Mouse (Mus musculus) gastrocnemius, adult 2 months (tissue): ENCODE measurements around the gene Dcpp2. TPM values are rescaled to one million over a fixed set of nuclear protein-coding genes. Genes with fewer than 3 reads are reported as not detected.
"Not testable (repeated sequence)": the region's sequence is repeated elsewhere in the genome, so short reads cannot be mapped to it uniquely, and the experiment has no call there.

Experiments used
- DNase-seq: peaks from one replicate; pipeline ENCODE4 v3.0.0; 2022
- H3K27ac ChIP-seq: fragments of 200-600 bp; 2 replicates; pipeline ENCODE4 v1.8.1; 2022; ENCODE audit warnings: mild to moderate bottlenecking
- H3K4me3 ChIP-seq: fragments of 200-600 bp; 2 replicates; pipeline ENCODE4 v1.8.1; 2022; ENCODE audit warnings: mild to moderate bottlenecking, moderate library complexity
- CTCF ChIP-seq: fragments of 200-600 bp; IDR thresholded peaks from 2 replicates; pipeline ENCODE4 v1.8.1; 2022; ENCODE audit warnings: antibody characterized with exemption, mild to moderate bottlenecking, moderate library complexity
- intact Hi-C: fragments of 180-260 bp; cut with DNase I; formaldehyde crosslinking; loops from one replicate; pipeline ENCODE4 v1.15.1; 2025
- long read RNA-seq, 2 experiments: library from polyadenylated mRNA; stranded (forward); transcript quantifications; one replicate each; pipeline ENCODE4 v2.0.0; 2021
- total RNA-seq, 2 experiments: library from RNA; stranded (reverse); gene quantifications; 2 replicates each; pipeline ENCODE4 v1.2.3; 2021

Gene Dcpp2
- total RNA-seq = not detected
- long read RNA-seq, experiment 1 = 0 reads
- long read RNA-seq, experiment 2 = 0 reads

GRCm38 (mm10) chr17:23880576-23880975 lies at the start of gene Dcpp2, which contains the start of gene Dcpp1:
Gene Dcpp2, plus strand, starts transcription at chr17:23880880.
Gene Dcpp1, plus strand, starts transcription at chr17:23880876.
- H3K4me3 ChIP-seq, intact Hi-C loops, DNase-seq, H3K27ac ChIP-seq: not testable (repeated sequence)

- DNase-seq = no peak
- no peak overlapping the region for H3K4me3 ChIP-seq
- no peak overlapping the region for H3K27ac ChIP-seq
- intact Hi-C loops = loop anchor here (5.0 kb wide), 1 partner anchor 39 kb away; the partner anchor contains the start of gene Srrm2
- TF ChIP-seq CTCF = no peak
Observed at GRCm38 (mm10) chr17:23831201-23831600, 49.5 kb upstream of the Dcpp2 start.

GRCm38 (mm10) chr17:23836006-23836575 lies 44.6 kb upstream of the Dcpp2 start, which contains the start of gene Prss33:
Gene Prss33, minus strand, starts transcription at chr17:23836056.
- peak; percentile 3 for DNase-seq
- intact Hi-C loops = no loop called here
- no peak for TF ChIP-seq CTCF
- H3K4me3 ChIP-seq = no peak within 1 kb of the TSS
- no peak within 1 kb of the TSS for H3K27ac ChIP-seq

- peak; percentile 28 for DNase-seq
- intact Hi-C loops = no loop called here
Observed at GRCm38 (mm10) chr17:23841145-23841544, 39.5 kb upstream of the Dcpp2 start.

GRCm38 (mm10) chr17:23843141-23843811 lies 37.4 kb upstream of the Dcpp2 start:
- Histone ChIP-seq H3K27ac (no peak overlapping the region), H3K4me3 (no peak overlapping the region)
- no peak for DNase-seq
- TF ChIP-seq CTCF = peak; percentile 41
- intact Hi-C loops = loop anchor here (2.0 kb wide), 1 partner anchor 94 kb away; no protein-coding TSS in a partner anchor

More at GRCm38 (mm10) chr17:23841145-23841544, 39.5 kb upstream of the Dcpp2 start:
- no peak overlapping the region for H3K27ac ChIP-seq
- TF ChIP-seq CTCF = peak; percentile 88
- H3K4me3 ChIP-seq = no peak overlapping the region

GRCm38 (mm10) chr17:23843812-23844273 lies 36.8 kb upstream of the Dcpp2 start, which contains the start of the genes Prss32 and Prss41:
Gene Prss32, plus strand, starts transcription at chr17:23843855.
Gene Prss41, minus strand, starts transcription at chr17:23844172.
- DNase-seq = peak; percentile 73
- intact Hi-C loops = loop anchor here (2.0 kb wide), 2 partner anchors 69 to 95 kb away; no protein-coding TSS in a partner anchor
- Histone ChIP-seq H3K27ac (no peak within 1 kb of the TSS), H3K4me3 (peak within 1 kb of the TSS; percentile 52)
- peak; percentile 78 for TF ChIP-seq CTCF

GRCm38 (mm10) chr17:23850028-23850427 lies 30.7 kb upstream of the Dcpp2 start:
- DNase-seq = no peak

GRCm38 (mm10) chr17:23850853-23851749 lies 29.6 kb upstream of the Dcpp2 start:
- peak; percentile 88 for TF ChIP-seq CTCF
- H3K27ac ChIP-seq = no peak overlapping the region
- peak; percentile 65 for DNase-seq
- no peak overlapping the region for H3K4me3 ChIP-seq
- intact Hi-C loops = loop anchor here (2.0 kb wide), 1 partner anchor 110 kb away; no protein-coding TSS in a partner anchor

More at GRCm38 (mm10) chr17:23850028-23850427, 30.7 kb upstream of the Dcpp2 start:
- TF ChIP-seq CTCF = peak; percentile 28
- intact Hi-C loops = loop anchor here (2.0 kb wide), 1 partner anchor 111 kb away; no protein-coding TSS in a partner anchor
- Histone ChIP-seq H3K4me3 (no peak overlapping the region), H3K27ac (no peak overlapping the region)

- intact Hi-C loops = no loop called here
- peak; percentile 62 for DNase-seq
- peak; percentile 57 for TF ChIP-seq CTCF
- no peak overlapping the region for H3K4me3 ChIP-seq
- no peak overlapping the region for H3K27ac ChIP-seq
Observed at GRCm38 (mm10) chr17:23853292-23853691, 27.4 kb upstream of the Dcpp2 start.

GRCm38 (mm10) chr17:23854229-23854765 lies 26.4 kb upstream of the Dcpp2 start:
- no peak for TF ChIP-seq CTCF
- DNase-seq = no peak
- intact Hi-C loops = no loop called here
- no peak overlapping the region for H3K4me3 ChIP-seq
- H3K27ac ChIP-seq = no peak overlapping the region

- TF ChIP-seq CTCF = no peak
- H3K27ac ChIP-seq = no peak overlapping the region
- DNase-seq = peak; percentile 10
- H3K4me3 ChIP-seq = no peak overlapping the region
- intact Hi-C loops = no loop called here
Observed at GRCm38 (mm10) chr17:23857193-23857592, 23.5 kb upstream of the Dcpp2 start.

GRCm38 (mm10) chr17:23857913-23858312 lies 22.8 kb upstream of the Dcpp2 start:
- TF ChIP-seq CTCF = no peak
- DNase-seq = peak; percentile 8
- Histone ChIP-seq H3K27ac (no peak overlapping the region), H3K4me3 (no peak overlapping the region)
- intact Hi-C loops = no loop called here
